Mouse (Mus musculus): ENCODE results near the gene Sgta. TPM values are rescaled to one million over a fixed set of nuclear protein-coding genes. Genes with fewer than 3 reads are reported as not detected.

Sgta gene
- total and polyA plus RNA-seq, 3 experiments, result 52.4 to 178 (median 71.1) TPM

- Histone ChIP-seq H3K27me3 (ENCODE audit: insufficient read depth, low read length) (peaks cover 43% of the 10 kb centered on the region), H3K9me3 (replicated peaks) (no peaks in the 10 kb centered on the region)
- TF ChIP-seq POLR2AphosphoS5 (IDR thresholded peaks at IDR 0.05; ENCODE audit: insufficient replicate concordance, low read depth, low read length) (no peak), TAL1 (conservative IDR thresholded peaks at IDR 0.05; ENCODE audit: low read depth, low read length) (no peak), CTCF (IDR thresholded peaks at IDR 0.05; ENCODE audit: low read depth, low read length) (no peak), GATA2 (IDR thresholded peaks at IDR 0.05; ENCODE audit: borderline replicate concordance, low read depth, low read length) (no peak), GATA1 (IDR thresholded peaks at IDR 0.05; ENCODE audit: borderline replicate concordance, low read length) (no peak)
Measured at GRCm38 (mm10) chr10:81006005-81006677, 53.8 kb downstream of the Sgta start.

GRCm38 (mm10) chr10:81001161-81001560 is 58.8 kb downstream of the Sgta start:
- no peaks in the 10 kb centered on the region for H3K36me3 ChIP-seq (replicated peaks)
- DNase-seq (ENCODE audit: low spot score) (no peak), ATAC-seq (ENCODE audit: extremely low read depth, insufficient number of reproducible peaks, low FRiP score, poor library complexity, severe bottlenecking) (no peak)
- TF ChIP-seq GATA2 (IDR thresholded peaks at IDR 0.05; ENCODE audit: borderline replicate concordance, low read depth, low read length), result no peak
- no peak for TF ChIP-seq POLR2AphosphoS5 (IDR thresholded peaks at IDR 0.05; ENCODE audit: insufficient replicate concordance, low read depth, low read length)
- no peak for TF ChIP-seq CTCF (IDR thresholded peaks at IDR 0.05; ENCODE audit: low read depth, low read length)
- TF ChIP-seq TAL1 (conservative IDR thresholded peaks at IDR 0.05; ENCODE audit: low read depth, low read length), result no peak
- no peak for TF ChIP-seq GATA1 (IDR thresholded peaks at IDR 0.05; ENCODE audit: borderline replicate concordance, low read length)
- H3K27me3 ChIP-seq (ENCODE audit: insufficient read depth, low read length), result peaks cover 28% of the 10 kb centered on the region; the same call in 1 of the 2 replicates
- no peaks in the 10 kb centered on the region for H3K9me3 ChIP-seq (replicated peaks)
- H3K4me3 ChIP-seq (ENCODE audit: low read depth, low read length), result peak overlapping the region; percentile 31; the same call in 1 of the 2 replicates
- peaks cover 34% of the 10 kb centered on the region for H3K4me1 ChIP-seq (ENCODE audit: insufficient read depth, low read depth, low read length)

More at GRCm38 (mm10) chr10:81006005-81006677, 53.8 kb downstream of the Sgta start:
- Histone ChIP-seq H3K4me3 (ENCODE audit: low read depth, low read length) (no peak overlapping the region), H3K4me1 (ENCODE audit: insufficient read depth, low read depth, low read length) (peaks cover 18% of the 10 kb centered on the region), H3K36me3 (replicated peaks) (no peaks in the 10 kb centered on the region)
- no peak for ATAC-seq (ENCODE audit: extremely low read depth, insufficient number of reproducible peaks, low FRiP score, poor library complexity, severe bottlenecking)
- DNase-seq (ENCODE audit: low spot score), result no peak

- no peak for TF ChIP-seq GATA1 (IDR thresholded peaks at IDR 0.05; ENCODE audit: borderline replicate concordance, low read length)
- TF ChIP-seq TAL1 (conservative IDR thresholded peaks at IDR 0.05; ENCODE audit: low read depth, low read length), result peak; percentile 49; the same call in 1 of the 2 replicates
- Histone ChIP-seq H3K9me3 (replicated peaks) (no peaks in the 10 kb centered on the region), H3K4me3 (ENCODE audit: low read depth, low read length) (peak overlapping the region; percentile 63; the same call in 1 of the 2 replicates), H3K4me1 (ENCODE audit: insufficient read depth, low read depth, low read length) (peaks cover 35% of the 10 kb centered on the region), H3K27me3 (ENCODE audit: insufficient read depth, low read length) (peaks cover 25% of the 10 kb centered on the region; the same call in 1 of the 2 replicates), H3K36me3 (replicated peaks) (no peaks in the 10 kb centered on the region)
- peak; percentile 48 for DNase-seq (ENCODE audit: low spot score)
- peak; percentile 67 for ATAC-seq (ENCODE audit: extremely low read depth, insufficient number of reproducible peaks, low FRiP score, poor library complexity, severe bottlenecking)
Measured at GRCm38 (mm10) chr10:81000197-81001062, 59.6 kb downstream of the Sgta start.

GRCm38 (mm10) chr10:80999362-81000196 is 60.4 kb downstream of the Sgta start:
- peaks cover 29% of the 10 kb centered on the region; the same call in 1 of the 2 replicates for H3K27me3 ChIP-seq (ENCODE audit: insufficient read depth, low read length)
- peak overlapping the region; percentile 63; the same call in 1 of the 2 replicates for H3K4me3 ChIP-seq (ENCODE audit: low read depth, low read length)

GRCm38 (mm10) chr10:80998778-80999177 is 61.2 kb downstream of the Sgta start:
- Histone ChIP-seq H3K27me3 (ENCODE audit: insufficient read depth, low read length) (peaks cover 28% of the 10 kb centered on the region; the same call in 1 of the 2 replicates), H3K9me3 (replicated peaks) (no peaks in the 10 kb centered on the region), H3K36me3 (replicated peaks) (no peaks in the 10 kb centered on the region), H3K4me3 (ENCODE audit: low read depth, low read length) (no peak overlapping the region), H3K4me1 (ENCODE audit: insufficient read depth, low read depth, low read length) (peaks cover 43% of the 10 kb centered on the region)
- DNase-seq (ENCODE audit: low spot score) (peak; percentile 39), ATAC-seq (ENCODE audit: extremely low read depth, insufficient number of reproducible peaks, low FRiP score, poor library complexity, severe bottlenecking) (no peak)
- TF ChIP-seq TAL1 (conservative IDR thresholded peaks at IDR 0.05; ENCODE audit: low read depth, low read length) (no peak), GATA1 (IDR thresholded peaks at IDR 0.05; ENCODE audit: borderline replicate concordance, low read length) (no peak), CTCF (IDR thresholded peaks at IDR 0.05; ENCODE audit: low read depth, low read length) (no peak), POLR2AphosphoS5 (IDR thresholded peaks at IDR 0.05; ENCODE audit: insufficient replicate concordance, low read depth, low read length) (no peak), GATA2 (IDR thresholded peaks at IDR 0.05; ENCODE audit: borderline replicate concordance, low read depth, low read length) (no peak)

More at GRCm38 (mm10) chr10:80999362-81000196, 60.4 kb downstream of the Sgta start:
- peak; percentile 71 for ATAC-seq (ENCODE audit: extremely low read depth, insufficient number of reproducible peaks, low FRiP score, poor library complexity, severe bottlenecking)
- TF ChIP-seq GATA1 (IDR thresholded peaks at IDR 0.05; ENCODE audit: borderline replicate concordance, low read length), result no peak
- no peak for TF ChIP-seq POLR2AphosphoS5 (IDR thresholded peaks at IDR 0.05; ENCODE audit: insufficient replicate concordance, low read depth, low read length)
- peak; percentile 96 for TF ChIP-seq CTCF (IDR thresholded peaks at IDR 0.05; ENCODE audit: low read depth, low read length)
- peak; percentile 67 for DNase-seq (ENCODE audit: low spot score)
- no peaks in the 10 kb centered on the region for H3K9me3 ChIP-seq (replicated peaks)
- H3K36me3 ChIP-seq (replicated peaks), result no peaks in the 10 kb centered on the region
- H3K4me1 ChIP-seq (ENCODE audit: insufficient read depth, low read depth, low read length), result peaks cover 43% of the 10 kb centered on the region
